Mouse (Mus musculus): Measurements from ENCODE around the gene Timm8a2. TPM values are rescaled to one million over a fixed set of nuclear protein-coding genes. Genes with fewer than 3 reads are reported as not detected.

Timm8a2 gene
- polyA plus RNA-seq (2012; rRNA removed) = 0.31 TPM in 1 of 2 replicates, not detected in the other

DNA sequence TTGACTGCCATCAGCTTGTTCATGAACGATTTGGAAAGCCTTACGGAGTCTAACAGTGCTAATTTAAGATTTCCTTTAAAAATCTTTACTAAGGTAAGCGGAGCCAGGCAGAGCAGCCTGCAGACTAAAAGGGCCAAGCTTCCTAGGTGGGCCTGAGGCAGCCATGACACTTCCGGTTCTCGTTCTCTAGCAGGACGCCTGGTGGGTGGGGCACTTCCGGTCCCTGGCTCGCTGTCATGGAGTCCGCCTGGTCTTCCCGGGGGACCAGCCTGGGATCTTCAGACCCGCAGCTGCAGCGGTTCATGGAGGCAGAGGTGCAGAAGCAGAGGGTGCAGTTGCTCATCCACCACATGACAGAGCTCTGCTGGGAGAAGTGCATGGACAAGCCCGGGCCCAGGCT lies at the start of gene Timm8a2:
Timm8a2 (plus strand) TSS at position 224 of the 400 bp plus-strand sequence.
- no peak within 1 kb of the TSS for H3K27ac ChIP-seq (ENCODE audit: insufficient read depth, low read length)
- no peak within 1 kb of the TSS for H3K4me3 ChIP-seq (ENCODE audit: insufficient read depth, low read length)
- no peaks in the 10 kb centered on the region for H3K4me1 ChIP-seq (ENCODE audit: control insufficient read depth, insufficient read depth, low read length)
- TF ChIP-seq POLR2A (IDR thresholded peaks at IDR 0.05; ENCODE audit: extremely low read depth, insufficient read depth, low read length) (no peak), CTCF (IDR thresholded peaks at IDR 0.05; ENCODE audit: extremely low read depth, insufficient read depth, low read length) (no peak)

DNA sequence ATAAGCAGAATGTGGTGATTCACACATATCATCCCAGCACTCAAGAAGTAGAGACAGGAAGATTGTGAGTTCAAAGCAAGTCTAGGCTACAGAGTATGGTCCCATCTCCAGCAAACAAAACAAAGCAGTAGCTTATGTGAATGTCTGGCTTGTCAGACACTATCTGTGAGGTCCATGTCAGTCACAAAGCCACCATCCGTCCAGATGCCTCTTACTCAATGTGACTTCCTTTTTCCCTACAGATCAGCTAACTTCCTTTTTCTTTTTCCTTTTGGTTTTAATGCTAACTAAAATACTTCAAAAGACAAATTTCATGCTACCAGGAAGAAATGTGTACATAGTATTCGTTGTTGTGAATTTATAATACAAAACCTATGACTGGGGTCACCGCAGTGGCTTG lies 49.0 kb upstream of the Timm8a2 start:
- no peak overlapping the region for H3K4me3 ChIP-seq (ENCODE audit: insufficient read depth, low read length)
- 0 out of 2 replicates have a peak, but pooled peaks cover 2% of the 10 kb centered on the region for H3K4me1 ChIP-seq (ENCODE audit: control insufficient read depth, insufficient read depth, low read length)
- no peak overlapping the region for H3K27ac ChIP-seq (ENCODE audit: insufficient read depth, low read length)
- TF ChIP-seq POLR2A (IDR thresholded peaks at IDR 0.05; ENCODE audit: extremely low read depth, insufficient read depth, low read length) (no peak), CTCF (IDR thresholded peaks at IDR 0.05; ENCODE audit: extremely low read depth, insufficient read depth, low read length) (no peak)

DNA sequence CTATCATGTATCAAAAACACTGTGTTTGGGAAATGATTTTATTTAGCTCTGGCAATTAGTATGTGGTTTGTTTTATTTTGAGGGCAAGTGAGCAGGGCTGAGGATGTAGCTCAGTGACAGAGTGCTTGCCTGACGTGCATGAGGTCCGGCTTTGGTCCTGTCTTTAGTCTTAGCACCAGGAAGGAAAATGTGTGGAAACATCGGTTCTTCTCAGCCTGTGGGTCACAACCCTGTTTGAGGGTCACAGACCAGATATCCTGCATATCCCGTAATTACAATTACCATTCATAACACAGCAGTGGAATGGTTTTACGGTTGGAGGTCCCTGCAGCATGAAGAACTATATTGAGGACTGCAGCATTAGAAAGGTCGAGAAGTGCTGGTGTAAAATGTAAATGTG lies 48.4 kb upstream of the Timm8a2 start:
- Histone ChIP-seq H3K4me1 (ENCODE audit: control insufficient read depth, insufficient read depth, low read length) (0 out of 2 replicates have a peak, but pooled peaks cover 2% of the 10 kb centered on the region), H3K4me3 (ENCODE audit: insufficient read depth, low read length) (no peak overlapping the region), H3K27ac (ENCODE audit: insufficient read depth, low read length) (no peak overlapping the region)
- TF ChIP-seq CTCF (IDR thresholded peaks at IDR 0.05; ENCODE audit: extremely low read depth, insufficient read depth, low read length) (no peak), POLR2A (IDR thresholded peaks at IDR 0.05; ENCODE audit: extremely low read depth, insufficient read depth, low read length) (no peak)

DNA sequence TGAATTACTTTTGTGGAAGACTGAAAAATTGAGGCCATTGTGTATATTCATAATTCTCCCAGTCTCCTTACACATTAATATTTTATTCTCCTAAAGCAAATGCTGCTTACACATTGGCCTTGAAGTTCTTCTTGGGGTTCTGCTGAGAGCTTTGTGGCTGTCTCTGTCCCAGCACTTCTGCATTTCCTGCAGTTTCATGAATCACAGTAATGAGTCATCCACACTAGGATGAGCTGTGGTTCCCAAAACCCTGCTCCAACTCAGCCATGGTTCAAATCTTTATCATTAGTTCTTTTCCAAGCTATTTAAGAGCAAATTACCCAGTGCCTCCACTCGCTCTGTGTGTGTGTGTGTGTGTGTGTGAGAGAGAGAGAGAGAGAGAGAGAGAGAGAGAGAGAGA lies 47.2 kb upstream of the Timm8a2 start:
- H3K4me3 ChIP-seq (ENCODE audit: insufficient read depth, low read length) = no peak overlapping the region
- TF ChIP-seq POLR2A (IDR thresholded peaks at IDR 0.05; ENCODE audit: extremely low read depth, insufficient read depth, low read length) (no peak), CTCF (IDR thresholded peaks at IDR 0.05; ENCODE audit: extremely low read depth, insufficient read depth, low read length) (no peak)
- peaks cover 3% of the 10 kb centered on the region for H3K4me1 ChIP-seq (ENCODE audit: control insufficient read depth, insufficient read depth, low read length)
- H3K27ac ChIP-seq (ENCODE audit: insufficient read depth, low read length) = no peak overlapping the region

DNA sequence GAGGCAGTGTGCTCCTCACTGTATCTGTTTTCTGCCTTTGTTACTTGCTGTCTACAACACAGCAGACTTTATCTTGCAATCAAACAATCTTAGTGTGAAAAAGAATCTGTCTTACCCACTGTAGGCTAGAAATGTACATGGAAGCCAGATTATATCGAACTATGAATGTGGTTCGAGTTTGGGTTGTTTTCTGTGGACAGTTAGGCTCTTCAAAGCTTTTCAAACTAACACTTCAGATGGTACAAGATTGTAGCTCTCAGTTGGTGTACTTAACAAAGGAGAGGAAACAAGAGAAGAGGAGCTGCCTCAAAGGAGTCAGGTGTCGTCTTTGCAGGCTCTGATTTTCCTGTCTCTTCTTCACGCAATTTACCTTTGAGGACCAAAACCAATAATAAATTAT lies 46.8 kb upstream of the Timm8a2 start:
- Histone ChIP-seq H3K27ac (ENCODE audit: insufficient read depth, low read length) (no peak overlapping the region), H3K4me3 (ENCODE audit: insufficient read depth, low read length) (no peak overlapping the region), H3K4me1 (ENCODE audit: control insufficient read depth, insufficient read depth, low read length) (peaks cover 5% of the 10 kb centered on the region)
- no peak for TF ChIP-seq CTCF (IDR thresholded peaks at IDR 0.05; ENCODE audit: extremely low read depth, insufficient read depth, low read length)
- no peak for TF ChIP-seq POLR2A (IDR thresholded peaks at IDR 0.05; ENCODE audit: extremely low read depth, insufficient read depth, low read length)

DNA sequence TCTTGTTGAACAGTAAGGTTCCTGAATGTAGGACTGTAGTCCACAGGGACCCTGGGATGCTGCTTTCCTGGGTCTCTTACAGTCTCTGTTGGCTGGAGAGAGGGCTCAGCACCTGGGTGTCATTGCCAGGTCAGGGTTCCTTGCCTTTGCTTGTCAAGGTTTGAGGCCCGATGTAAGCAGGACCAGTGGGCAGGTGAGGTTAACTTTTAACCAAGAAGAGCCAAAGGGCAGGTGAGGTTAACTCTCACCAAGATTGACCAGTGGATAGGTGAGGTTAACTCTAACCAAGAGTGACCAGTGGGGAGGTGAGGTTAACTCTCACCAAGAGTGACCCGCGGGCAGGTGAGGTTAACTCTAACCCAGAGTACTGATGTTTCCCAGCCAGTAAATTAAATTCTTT lies 45.1 kb upstream of the Timm8a2 start:
- Histone ChIP-seq H3K4me3 (ENCODE audit: insufficient read depth, low read length) (no peak overlapping the region), H3K27ac (ENCODE audit: insufficient read depth, low read length) (no peak overlapping the region), H3K4me1 (ENCODE audit: control insufficient read depth, insufficient read depth, low read length) (peaks cover 5% of the 10 kb centered on the region)
- no peak for TF ChIP-seq CTCF (IDR thresholded peaks at IDR 0.05; ENCODE audit: extremely low read depth, insufficient read depth, low read length)
- TF ChIP-seq POLR2A (IDR thresholded peaks at IDR 0.05; ENCODE audit: extremely low read depth, insufficient read depth, low read length) = no peak

DNA sequence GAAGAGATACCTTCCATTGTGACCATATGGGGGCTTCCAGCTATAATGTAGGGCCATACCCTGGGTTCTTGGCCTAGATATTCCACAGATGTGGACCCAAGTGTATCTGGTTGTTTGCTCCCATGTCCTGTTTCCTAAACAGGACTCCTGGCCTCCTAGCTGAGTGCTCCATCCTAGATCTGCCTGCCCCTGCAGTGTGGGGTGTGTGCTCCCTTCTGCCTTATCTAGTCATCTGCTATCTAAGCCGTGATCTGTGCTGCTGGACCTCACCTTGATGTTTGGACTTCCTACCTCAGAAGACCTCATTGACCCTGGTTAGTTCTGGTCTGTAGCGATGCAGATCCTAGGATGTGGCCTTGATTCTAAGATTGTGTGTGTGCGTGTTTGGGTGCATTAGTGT lies 44.6 kb upstream of the Timm8a2 start:
- Histone ChIP-seq H3K4me1 (ENCODE audit: control insufficient read depth, insufficient read depth, low read length) (peaks cover 5% of the 10 kb centered on the region), H3K4me3 (ENCODE audit: insufficient read depth, low read length) (no peak overlapping the region), H3K27ac (ENCODE audit: insufficient read depth, low read length) (no peak overlapping the region)
- TF ChIP-seq CTCF (IDR thresholded peaks at IDR 0.05; ENCODE audit: extremely low read depth, insufficient read depth, low read length) = no peak
- no peak for TF ChIP-seq POLR2A (IDR thresholded peaks at IDR 0.05; ENCODE audit: extremely low read depth, insufficient read depth, low read length)

DNA sequence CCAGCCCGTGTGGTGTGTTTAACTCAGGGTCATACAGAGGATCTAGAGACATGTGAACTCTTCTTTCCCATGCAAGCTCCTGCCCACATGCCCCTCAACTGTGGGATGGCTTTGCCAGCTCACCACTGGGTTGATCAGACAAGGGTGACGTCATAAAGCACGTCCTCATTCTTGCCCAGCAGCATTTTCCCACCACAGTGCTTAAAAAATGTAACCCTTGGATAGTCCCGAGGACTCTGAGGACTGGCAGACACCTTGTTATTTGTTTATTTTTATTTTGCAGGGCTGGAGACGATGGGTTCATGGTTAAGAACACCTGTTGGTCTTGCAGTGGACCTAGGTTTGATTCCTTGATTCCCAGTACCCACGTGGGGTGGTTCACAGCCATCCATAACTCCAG lies 43.6 kb upstream of the Timm8a2 start:
- Histone ChIP-seq H3K4me3 (ENCODE audit: insufficient read depth, low read length) (no peak overlapping the region), H3K4me1 (ENCODE audit: control insufficient read depth, insufficient read depth, low read length) (peaks cover 5% of the 10 kb centered on the region), H3K27ac (ENCODE audit: insufficient read depth, low read length) (no peak overlapping the region)
- no peak for TF ChIP-seq POLR2A (IDR thresholded peaks at IDR 0.05; ENCODE audit: extremely low read depth, insufficient read depth, low read length)
- no peak for TF ChIP-seq CTCF (IDR thresholded peaks at IDR 0.05; ENCODE audit: extremely low read depth, insufficient read depth, low read length)

DNA sequence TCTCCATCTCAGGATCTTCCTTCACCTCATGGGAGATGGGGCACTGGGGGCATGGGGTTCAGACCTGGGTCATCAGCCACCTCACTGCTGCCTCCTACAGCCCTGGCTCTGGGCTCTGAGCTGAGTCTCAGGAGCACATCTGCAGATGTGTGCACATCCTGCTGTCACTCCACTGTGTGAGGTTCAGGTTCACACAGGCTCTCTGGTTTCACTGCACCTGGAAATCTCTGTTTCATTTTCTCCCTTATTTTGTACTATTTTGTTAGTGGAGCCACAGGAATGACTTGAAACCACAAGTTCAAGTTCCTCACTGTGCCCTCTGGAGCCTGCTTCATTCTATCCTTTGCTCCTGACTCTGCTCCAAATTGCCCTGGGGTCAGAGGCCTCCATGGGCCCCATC lies 42.6 kb upstream of the Timm8a2 start:
- TF ChIP-seq POLR2A (IDR thresholded peaks at IDR 0.05; ENCODE audit: extremely low read depth, insufficient read depth, low read length) = no peak
- no peak for TF ChIP-seq CTCF (IDR thresholded peaks at IDR 0.05; ENCODE audit: extremely low read depth, insufficient read depth, low read length)

DNA sequence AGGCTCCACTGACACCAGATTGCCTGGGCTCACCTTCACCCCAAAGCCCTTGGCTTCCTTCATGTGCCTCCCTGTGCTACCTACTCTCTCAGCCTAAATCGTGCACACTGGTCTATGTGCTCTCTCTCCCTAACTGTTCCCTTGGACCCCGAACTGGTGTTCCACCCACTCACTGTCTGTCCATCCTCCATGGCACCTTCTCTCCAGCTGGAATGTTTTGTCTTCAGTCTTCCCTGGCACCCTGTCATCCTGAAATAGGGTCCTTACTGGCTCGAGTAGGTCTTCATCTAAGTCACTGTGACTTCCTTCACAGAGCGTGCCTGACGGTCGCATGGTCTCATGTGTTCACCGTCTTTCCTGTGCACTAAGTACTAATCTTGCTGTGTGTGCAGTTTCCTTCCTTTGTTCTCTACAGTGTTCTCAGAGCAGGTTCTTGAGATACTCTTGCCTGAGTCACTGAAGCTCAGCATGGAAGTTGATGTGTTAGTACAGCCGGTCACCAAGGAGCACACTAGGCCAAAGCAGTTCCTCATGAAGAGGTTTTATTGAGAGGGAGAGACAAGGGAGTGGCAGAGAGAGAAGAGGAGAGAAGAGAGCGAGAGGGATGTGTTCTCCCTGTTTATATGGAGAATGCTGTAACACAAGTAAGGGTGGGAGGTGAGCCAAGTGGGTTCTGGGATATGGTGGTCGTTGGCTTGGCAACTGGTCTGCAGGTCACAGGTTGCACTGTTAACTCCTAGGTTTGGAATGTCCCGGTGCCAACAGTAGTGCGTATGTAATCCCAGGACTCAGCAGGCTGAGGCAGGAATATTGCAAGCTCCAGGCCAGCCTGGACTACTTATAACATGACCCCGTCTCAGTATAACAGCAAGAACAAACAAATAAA lies 41.8 kb upstream of the Timm8a2 start:
- no peak overlapping the region for H3K4me3 ChIP-seq (ENCODE audit: insufficient read depth, low read length)
- H3K4me1 ChIP-seq (ENCODE audit: control insufficient read depth, insufficient read depth, low read length) = peaks cover 3% of the 10 kb centered on the region
- TF ChIP-seq CTCF (IDR thresholded peaks at IDR 0.05; ENCODE audit: extremely low read depth, insufficient read depth, low read length) = no peak
- TF ChIP-seq POLR2A (IDR thresholded peaks at IDR 0.05; ENCODE audit: extremely low read depth, insufficient read depth, low read length) = no peak
- no peak overlapping the region for H3K27ac ChIP-seq (ENCODE audit: insufficient read depth, low read length)

More for the DNA sequence above, 42.6 kb upstream of the Timm8a2 start:
- Histone ChIP-seq H3K4me3 (ENCODE audit: insufficient read depth, low read length) (no peak overlapping the region), H3K4me1 (ENCODE audit: control insufficient read depth, insufficient read depth, low read length) (peaks cover 3% of the 10 kb centered on the region), H3K27ac (ENCODE audit: insufficient read depth, low read length) (no peak overlapping the region)

Measured in cortical plate, adult 2 months (tissue).